Mouse (Mus musculus) cerebellum, postnatal 25 days (tissue): Measurements from ENCODE around the gene Ednra.

Experiments
- DNase-seq, 2 experiments: peaks; one replicate each; pipeline ENCODE4 v3.0.0; 2021; ENCODE audit warnings: mixed read lengths in 2 of 2

Ednra gene

GRCm38 (mm10) chr8:77640093-77640839, 84.0 kb downstream of the Ednra start:
- DNase-seq = no peak

GRCm38 (mm10) chr8:77637593-77637992, 86.7 kb downstream of the Ednra start:
- DNase-seq = no peak

DNA sequence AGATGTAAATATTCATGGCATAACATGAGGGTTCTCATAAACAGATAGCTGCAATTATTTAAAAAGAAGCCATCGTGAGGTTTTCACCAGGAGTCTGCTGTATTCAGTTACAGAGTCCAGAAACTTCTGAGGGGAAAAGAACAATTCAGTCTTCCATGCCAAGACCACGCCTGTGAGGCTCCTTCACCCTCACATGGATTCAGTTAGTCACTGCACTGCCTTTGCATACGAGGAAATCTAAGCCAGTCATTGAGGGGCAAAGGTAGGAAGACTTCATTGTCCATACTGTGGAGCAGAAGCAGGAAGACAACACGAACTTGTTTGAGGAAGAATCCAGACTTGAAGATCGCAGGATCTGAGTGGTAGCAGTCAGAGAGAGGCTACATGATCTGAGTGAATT, 90.2 kb downstream of the Ednra start:
- DNase-seq = no peak

DNA sequence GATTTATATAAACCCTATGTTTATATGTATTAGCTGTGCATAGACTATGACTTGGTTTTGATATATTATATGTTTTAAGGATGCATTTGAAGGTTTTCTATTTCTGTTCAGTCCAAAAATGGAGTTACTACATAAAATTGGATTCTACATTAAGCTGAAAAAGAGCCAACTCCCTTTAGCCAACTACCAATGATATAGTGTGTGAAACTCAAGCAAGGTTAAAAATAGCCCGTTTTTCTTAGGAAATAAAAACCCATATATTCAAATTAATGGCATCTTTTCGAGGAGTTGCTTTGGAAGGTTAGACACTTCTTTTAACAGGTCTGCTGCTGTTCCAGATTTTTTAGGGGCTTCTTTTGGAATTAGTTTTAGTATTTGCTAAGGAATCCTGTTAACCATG, 91.1 kb downstream of the Ednra start:
- no peak for DNase-seq

GRCm38 (mm10) chr8:77630691-77631090, 93.6 kb downstream of the Ednra start:
- DNase-seq = no peak

DNA sequence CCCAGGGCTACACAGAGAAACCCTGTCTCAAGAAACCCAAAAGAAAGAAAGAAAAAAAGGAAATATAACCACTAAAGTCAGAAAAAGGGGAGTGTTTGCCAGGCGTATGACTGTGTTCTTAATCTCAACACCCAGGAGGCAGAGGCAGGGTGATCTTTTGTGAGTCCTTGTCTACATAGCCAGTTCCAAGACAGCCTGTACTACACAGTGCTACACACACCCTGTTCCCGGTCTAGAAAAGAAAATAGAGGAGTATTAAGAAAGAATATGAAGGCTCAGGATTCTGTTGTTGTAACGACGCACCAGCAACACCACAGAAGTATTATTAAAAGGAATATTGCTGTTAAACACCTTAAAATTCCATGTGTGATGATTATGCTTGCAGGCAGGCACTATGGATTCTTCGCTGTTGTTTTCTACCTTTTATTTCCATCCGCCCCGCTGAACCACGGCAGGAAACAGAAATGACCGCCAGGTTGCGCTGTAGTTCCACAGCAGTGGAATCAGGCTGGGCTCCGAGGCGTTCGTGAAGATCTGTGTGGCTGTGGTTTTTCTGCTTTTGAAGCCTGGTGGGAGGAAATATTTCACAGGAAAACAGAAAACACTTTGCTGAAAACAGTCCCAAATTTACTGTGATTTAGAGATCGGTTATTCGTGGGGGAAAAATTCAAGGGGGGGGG, 94.3 kb downstream of the Ednra start:
- peak; percentile 74 to 86 for DNase-seq

GRCm38 (mm10) chr8:77623677-77624209, 100.5 kb downstream of the Ednra start:
- DNase-seq = no peak

GRCm38 (mm10) chr8:77617916-77618315, 106.3 kb downstream of the Ednra start:
- DNase-seq = peak in 1 of 2 experiments; percentile 34
